In genomic region chr10:9295269-9295668, GRCm38 (mm10) we compare ENCODE assay signal across 23 mouse cellular contexts.
A peak's percentile ranks its signal among the peaks of the same experiment; 100 is the strongest.
DNase-seq lines count a peak whose midpoint lies in the region; ATAC-seq and TF ChIP-seq lines count a peak whose summit lies in the region.
"Had no signal": no experiment of that assay in that cellular context is flagged by ENCODE, and none has a peak within 500 bp of the region (broad histone marks: within the 10 kb centered on the region; RNA-seq: fewer than 3 reads in every experiment).

No protein-coding gene starts in this region.

- H3K36me3 ChIP-seq in midbrain, postnatal 0 days (ENCODE audit: insufficient read depth, low read length) = no peaks in the 10 kb centered on the region
- no peaks in the 10 kb centered on the region for H3K36me3 ChIP-seq in midbrain, embryonic 13.5 days
- H3K36me3 ChIP-seq: embryonic facial prominence, embryonic 15.5 days; heart, embryonic 10.5 days; hindbrain, embryonic 10.5 days; limb, embryonic 15.5 days; midbrain, embryonic 10.5 days; stomach, embryonic 15.5 days had no signal

- no peak overlapping the region for H3K4me3 ChIP-seq in midbrain, postnatal 0 days (ENCODE audit: low read depth, low read length)
- H3K4me3 ChIP-seq in midbrain, embryonic 13.5 days (replicated peaks) = no peak overlapping the region
- H3K4me3 ChIP-seq: embryonic facial prominence, embryonic 15.5 days; heart, embryonic 10.5 days; hindbrain, embryonic 10.5 days; limb, embryonic 15.5 days; midbrain, embryonic 10.5 days; stomach, embryonic 15.5 days had no signal

- peak; percentile 4 for DNase-seq in adrenal gland, postnatal 10 days
- DNase-seq in adrenal gland, postnatal 36 days = no peak
- DNase-seq in heart, postnatal 4 days = peak; percentile 6
- DNase-seq in heart, postnatal 25 days (ENCODE audit: low spot score) = no peak
- peak; percentile 24 for DNase-seq in midbrain, postnatal 0 days (ENCODE audit: low spot score)
- DNase-seq: cerebellum, adult 18-20 months; embryo, embryonic 11 days; gastrocnemius, postnatal 10 days; kidney, adult 18-20 months; kidney, postnatal 4 days; layer of hippocampus, adult 9-11 months; left cerebral cortex, postnatal 4 days; retina, postnatal 1 day; thymus, postnatal 25 days had no signal

- no peak overlapping the region for H3K9ac ChIP-seq in midbrain, postnatal 0 days (replicated peaks; ENCODE audit: low read length, poor library complexity, severe bottlenecking)
- H3K9ac ChIP-seq in midbrain, embryonic 13.5 days (replicated peaks) = no peak overlapping the region
- H3K9ac ChIP-seq: embryonic facial prominence, embryonic 15.5 days; limb, embryonic 15.5 days; liver, embryonic 14.5 days; stomach, embryonic 15.5 days had no signal

- H3K4me1 ChIP-seq in midbrain, postnatal 0 days (ENCODE audit: insufficient read depth, low read length) = peaks cover 3% of the 10 kb centered on the region; the same call in 1 of the 2 replicates
- peaks cover 10% of the 10 kb centered on the region for H3K4me1 ChIP-seq in midbrain, embryonic 13.5 days (replicated peaks)
- H3K4me1 ChIP-seq: embryonic facial prominence, embryonic 15.5 days; heart, embryonic 10.5 days; hindbrain, embryonic 10.5 days; limb, embryonic 15.5 days; midbrain, embryonic 10.5 days; stomach, embryonic 15.5 days had no signal

- no peak for ATAC-seq in midbrain, postnatal 0 days (ENCODE audit: low FRiP score)
- ATAC-seq in midbrain, embryonic 13.5 days = no peak
- ATAC-seq in activated CD4-positive, CD25-positive, alpha-beta regulatory T cell, adult 4 months = no peak

- intact Hi-C loops in heart, postnatal 25 days (cut with DNase I) = no loop called here

- WGBS in midbrain, postnatal 0 days = 60% methylated on average over 1 of the region's 1 CpGs
- WGBS in midbrain, embryonic 13.5 days = 59% methylated on average over 1 of the region's 1 CpGs

- H3K27ac ChIP-seq in midbrain, postnatal 0 days (ENCODE audit: low read depth, low read length) = no peak overlapping the region
- H3K27ac ChIP-seq in midbrain, embryonic 13.5 days = no peak overlapping the region
- H3K27ac ChIP-seq: embryonic facial prominence, embryonic 15.5 days; heart, embryonic 10.5 days; hindbrain, embryonic 10.5 days; limb, embryonic 15.5 days; liver, embryonic 14.5 days; midbrain, embryonic 10.5 days; stomach, embryonic 15.5 days had no signal

- H3K27me3 ChIP-seq in midbrain, postnatal 0 days (ENCODE audit: insufficient read depth, low read length) = no peaks in the 10 kb centered on the region
- H3K27me3 ChIP-seq in midbrain, embryonic 13.5 days = no peaks in the 10 kb centered on the region
- H3K27me3 ChIP-seq: embryonic facial prominence, embryonic 15.5 days; limb, embryonic 15.5 days; stomach, embryonic 15.5 days had no signal

- TF ChIP-seq CTCF in midbrain, postnatal 0 days (IDR thresholded peaks at IDR 0.05) = no peak

- no peaks in the 10 kb centered on the region for H3K9me3 ChIP-seq in midbrain, postnatal 0 days (ENCODE audit: low read length)
- H3K9me3 ChIP-seq in midbrain, embryonic 13.5 days = no peaks in the 10 kb centered on the region
- H3K9me3 ChIP-seq: embryonic facial prominence, embryonic 15.5 days; heart, embryonic 10.5 days; hindbrain, embryonic 10.5 days; limb, embryonic 15.5 days; midbrain, embryonic 10.5 days; stomach, embryonic 15.5 days had no signal

- no peak overlapping the region for H3K4me2 ChIP-seq in midbrain, postnatal 0 days (ENCODE audit: low read depth, low read length, poor library complexity, severe bottlenecking)
- H3K4me2 ChIP-seq in midbrain, embryonic 13.5 days (replicated peaks) = no peak overlapping the region
- H3K4me2 ChIP-seq: embryonic facial prominence, embryonic 15.5 days; limb, embryonic 15.5 days; stomach, embryonic 15.5 days had no signal

Comparison
In these comparisons a context has a peak if more than half of its experiments do, and no peak if none do; other contexts are left out.
1. DNase-seq: peak in adrenal gland, postnatal 10 days (single experiment), heart, postnatal 4 days (single experiment) and midbrain, postnatal 0 days (single experiment); none in adrenal gland, postnatal 36 days (0 of 2) and heart, postnatal 25 days (single experiment).